Mouse (Mus musculus): Measurements from ENCODE around the gene Lsm6.

DNA sequence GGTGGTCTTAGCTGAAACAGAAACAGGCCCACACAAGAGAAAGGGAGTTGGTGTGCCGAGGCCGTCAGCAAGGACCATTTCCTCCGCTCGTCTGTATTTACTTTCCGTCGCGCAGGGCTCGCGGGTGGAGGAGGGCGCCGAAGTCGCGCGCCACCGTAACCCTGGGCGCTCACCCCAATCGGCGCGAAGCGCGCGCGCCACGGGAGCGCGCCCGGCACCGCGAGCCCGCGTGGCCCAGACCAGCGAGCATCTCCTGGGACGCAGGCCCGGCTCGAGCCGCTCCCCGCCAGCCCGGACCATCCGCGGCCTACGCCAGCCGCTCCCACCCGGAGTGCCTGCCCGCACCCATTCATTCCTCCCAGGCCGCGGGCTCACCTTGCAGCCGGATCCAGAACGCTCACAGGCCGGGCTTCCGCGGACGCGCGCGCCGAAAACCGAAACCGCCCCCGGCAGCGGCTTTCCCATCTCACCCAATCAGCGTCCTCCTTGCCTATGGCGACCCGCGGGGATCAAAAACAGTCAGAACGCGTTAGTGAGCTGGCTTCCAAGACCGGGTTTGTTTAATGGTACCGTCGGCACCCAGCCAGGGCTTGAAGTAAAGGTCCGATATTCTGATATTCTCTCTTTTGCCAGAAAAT, at the start of gene Lsm6:
- TF ChIP-seq GATA1 (IDR thresholded peaks at IDR 0.05; ENCODE audit: low read length) (no peak), TAL1 (IDR thresholded peaks at IDR 0.05; ENCODE audit: low read length) (no peak)
